Mouse (Mus musculus) yolk sac, embryonic 10.5 days (tissue): ENCODE measurements around the gene Trappc10.
"Not testable (repeated sequence)": the region's sequence is repeated elsewhere in the genome, so short reads cannot be mapped to it uniquely, and the experiment has no call there.

Source experiments
- DNase-seq: peaks from one replicate; pipeline ENCODE4 v3.0.0-alpha.2; 2017; ENCODE audit warnings: low spot score

Gene Trappc10

DNA sequence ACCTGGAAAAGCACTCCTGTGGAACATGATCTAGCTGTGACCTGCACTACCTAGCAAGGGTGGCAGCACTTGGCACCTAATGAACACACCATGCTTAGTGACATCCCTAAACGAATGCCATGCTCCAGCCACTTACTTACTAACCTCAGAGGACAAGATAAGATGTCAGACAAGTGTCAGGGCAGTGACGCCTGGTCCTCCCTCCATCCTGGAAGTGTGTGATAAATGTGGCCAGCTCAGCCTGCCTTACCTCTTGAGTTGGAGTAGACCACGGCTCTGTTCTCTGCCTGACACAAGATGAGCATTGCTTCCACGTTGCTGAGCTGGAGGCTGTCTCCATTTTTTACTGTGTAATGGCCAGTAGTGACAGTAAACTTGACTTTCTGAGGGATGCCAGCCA lies 43.3 kb downstream of the Trappc10 start:
- no peak for DNase-seq

DNA sequence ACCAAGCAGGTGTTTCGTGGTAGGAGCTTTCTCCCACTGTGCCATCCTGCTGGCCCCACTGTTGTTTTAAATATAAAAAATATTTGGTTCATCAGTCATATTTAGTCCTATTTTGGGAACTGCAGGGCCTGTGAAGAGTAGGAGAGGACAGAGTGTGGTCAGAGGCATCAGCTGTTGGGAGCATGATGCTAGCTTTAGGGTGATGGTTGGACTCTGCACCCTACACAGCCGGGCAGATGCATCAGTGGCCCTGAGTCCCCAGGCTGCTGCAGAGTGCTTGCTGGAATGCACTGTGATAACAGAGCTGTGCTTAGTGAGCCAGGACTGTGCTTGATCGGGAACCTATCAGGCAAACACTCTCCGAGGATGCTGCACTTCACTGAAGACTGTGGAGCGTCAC lies 51.5 kb downstream of the Trappc10 start:
- no peak for DNase-seq

DNA sequence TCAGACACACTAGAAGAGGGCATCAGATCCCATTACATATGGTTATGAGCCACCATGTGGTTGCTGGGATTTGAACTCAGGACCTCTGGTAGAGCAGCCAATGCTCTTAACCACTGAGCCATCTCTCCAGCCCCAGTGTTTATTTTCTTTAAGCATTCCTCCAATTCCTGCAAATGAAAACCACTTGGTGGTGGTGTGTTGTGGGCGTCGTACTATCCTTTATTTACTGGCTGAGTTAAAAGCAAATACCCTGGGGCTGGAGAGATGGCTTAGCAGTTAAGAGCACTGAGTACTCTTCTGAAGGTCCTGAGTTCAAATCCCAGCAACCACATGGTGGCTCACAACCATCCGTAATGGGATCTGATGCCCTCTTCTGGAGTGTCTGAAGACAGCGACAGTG lies 58.4 kb downstream of the Trappc10 start:
- not testable (repeated sequence) for DNase-seq

DNA sequence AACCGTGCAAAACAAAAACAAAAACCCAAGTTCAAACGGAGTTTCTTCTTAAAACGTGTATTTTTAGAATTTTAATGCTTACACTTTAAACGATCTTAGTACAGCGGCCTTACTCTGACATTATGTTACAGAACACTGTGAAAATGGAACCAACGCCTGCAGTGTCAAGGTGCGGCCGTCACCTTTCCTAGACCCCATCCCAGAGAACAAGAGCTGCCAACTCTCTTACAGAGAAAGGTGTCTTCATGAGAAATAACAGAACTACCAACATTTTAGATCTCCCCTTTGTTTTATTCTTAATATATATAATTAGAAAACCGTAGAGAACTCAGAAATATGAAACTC lies 59.1 kb downstream of the Trappc10 start:
- no peak for DNase-seq

DNA sequence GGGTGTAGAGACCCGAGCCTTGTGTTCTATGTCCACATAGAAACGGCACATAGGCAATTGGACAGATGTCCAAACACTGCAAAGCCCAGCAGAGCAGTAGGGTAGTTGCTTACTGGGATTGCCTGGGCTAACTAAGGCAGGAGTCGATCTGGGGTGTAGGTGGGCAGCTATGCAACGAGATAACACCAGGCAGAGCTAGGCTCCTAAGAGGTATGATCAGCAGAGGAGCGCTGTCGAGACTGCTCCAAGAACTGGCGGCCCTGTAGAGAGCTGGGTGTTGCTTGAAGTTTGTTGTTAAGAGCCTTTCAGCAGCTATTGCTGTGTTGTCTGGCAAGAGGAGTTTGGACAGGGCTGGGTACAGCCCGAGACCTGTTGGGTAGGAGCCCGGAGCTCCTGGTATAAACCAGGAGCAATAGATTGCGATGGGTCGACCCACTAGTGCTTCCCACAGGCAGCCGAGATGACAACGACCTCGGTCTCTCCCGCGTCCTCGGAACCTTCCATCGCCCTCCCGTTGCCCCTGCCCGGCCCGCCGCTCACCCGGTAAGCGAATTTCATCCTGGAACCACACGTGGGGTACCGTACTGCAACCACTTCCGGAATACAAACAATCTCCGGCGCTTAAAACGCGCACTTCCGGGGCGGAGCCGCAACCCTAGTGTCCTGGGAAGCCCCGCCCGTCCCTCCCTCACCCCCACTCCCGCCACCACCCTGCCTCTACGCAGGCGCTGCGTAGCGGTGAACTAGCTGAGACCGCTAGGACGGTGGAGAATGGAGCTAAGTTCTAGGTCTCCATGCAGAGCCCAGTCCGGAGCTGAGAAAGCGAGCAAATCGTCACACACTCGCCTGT lies 59.7 kb downstream of the Trappc10 start, which contains the start of gene Pwp2:
Gene Pwp2, minus strand, starts transcription at position 619 of the 850 bp plus-strand sequence.
- DNase-seq: peak; percentile 90

DNA sequence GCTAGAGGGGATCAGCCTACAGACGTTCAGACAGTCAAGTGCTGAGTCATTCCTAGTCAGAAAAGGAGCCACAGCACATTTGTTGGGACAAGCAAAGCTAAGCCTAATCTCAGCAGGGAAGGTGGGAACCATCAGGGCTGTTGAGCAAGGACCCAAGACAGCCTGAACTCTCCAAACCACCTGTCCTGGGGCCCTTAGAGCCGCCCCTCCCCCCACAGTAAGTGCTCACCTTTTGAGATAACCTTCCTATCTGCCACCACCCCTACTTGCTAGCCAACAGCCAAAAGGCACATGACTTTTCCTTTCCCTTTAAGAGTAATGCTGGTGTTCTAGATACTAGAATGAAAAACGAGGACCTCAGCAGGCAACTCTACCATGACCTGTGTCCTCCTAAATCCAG lies 60.9 kb downstream of the Trappc10 start:
- peak; percentile 53 for DNase-seq

DNA sequence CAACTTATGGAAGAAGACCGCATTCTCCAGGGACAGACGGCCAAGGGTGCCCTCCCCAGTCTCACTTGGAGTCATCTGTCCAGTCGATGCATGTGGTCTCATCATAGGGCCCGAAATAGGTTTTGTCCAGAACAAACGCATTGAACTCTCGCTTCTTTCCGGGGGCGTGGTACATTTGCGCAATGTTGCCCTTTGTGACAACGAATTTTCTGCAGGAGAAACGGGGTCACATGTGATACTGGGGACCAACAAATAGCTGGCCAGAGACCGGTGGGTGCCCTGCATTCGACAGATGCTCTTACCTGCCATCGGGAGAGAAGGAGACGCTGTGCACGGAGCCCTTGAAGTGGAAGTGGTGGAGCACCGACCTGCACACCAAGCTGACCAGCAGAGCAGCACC lies 62.1 kb downstream of the Trappc10 start:
- no peak for DNase-seq

DNA sequence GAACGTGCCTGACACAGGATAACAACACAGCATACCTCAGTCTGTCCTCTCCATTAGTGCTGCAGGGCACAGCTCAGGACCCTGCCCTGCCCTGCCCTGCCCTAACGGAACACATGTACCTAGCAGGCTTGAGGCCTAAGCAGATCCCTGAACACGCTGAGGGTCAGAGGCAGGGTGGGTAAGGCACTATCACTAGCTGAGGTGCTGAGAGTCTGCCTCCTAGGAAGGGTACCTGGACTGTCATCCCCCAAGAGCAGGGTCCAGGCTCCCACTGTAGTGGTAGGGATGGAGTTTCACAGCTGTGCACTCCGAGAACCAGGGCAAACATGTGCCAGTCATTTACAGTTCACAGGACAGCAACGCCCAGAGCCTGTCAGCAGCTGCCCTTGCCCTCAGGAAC lies 70.0 kb downstream of the Trappc10 start:
- no peak for DNase-seq

DNA sequence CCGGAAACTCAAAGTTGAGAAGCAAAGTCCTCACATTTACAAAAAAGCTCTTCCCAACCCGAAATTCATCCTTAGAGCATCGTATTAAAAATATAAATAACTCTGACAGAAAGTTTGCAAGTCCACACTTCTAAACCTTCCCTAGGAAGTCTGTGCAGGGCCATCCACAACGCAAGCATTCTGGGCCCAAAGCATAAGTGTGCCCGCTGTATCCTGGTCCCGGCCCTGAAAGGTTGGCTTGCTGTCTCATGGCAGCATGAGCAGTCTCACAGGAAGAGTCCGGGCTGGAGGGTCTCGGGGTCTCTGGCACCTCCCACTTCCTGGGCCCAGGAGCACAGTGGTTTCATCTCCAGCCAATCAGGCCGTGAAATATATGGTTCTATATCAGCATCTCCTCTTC lies 72.9 kb downstream of the Trappc10 start:
- no peak for DNase-seq

DNA sequence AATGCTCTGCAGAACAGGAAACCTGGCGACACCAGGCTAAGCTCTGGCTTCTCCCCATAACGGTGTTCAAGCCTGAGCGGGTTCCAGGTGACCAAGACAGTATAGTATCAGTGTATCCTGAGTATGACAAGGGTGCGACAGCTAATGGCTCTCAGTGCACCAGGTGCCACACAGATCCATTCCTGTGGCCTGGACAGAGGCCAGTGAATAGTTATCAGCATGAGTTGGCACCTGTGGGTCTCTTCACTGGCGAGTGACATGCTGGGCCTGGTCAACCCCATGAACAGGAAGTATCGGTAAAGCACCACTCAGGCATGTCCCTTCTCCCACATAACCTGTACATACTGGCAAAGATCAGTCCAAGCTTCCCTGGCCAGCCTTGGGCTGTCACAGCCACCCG lies 73.4 kb downstream of the Trappc10 start:
- no peak for DNase-seq

DNA sequence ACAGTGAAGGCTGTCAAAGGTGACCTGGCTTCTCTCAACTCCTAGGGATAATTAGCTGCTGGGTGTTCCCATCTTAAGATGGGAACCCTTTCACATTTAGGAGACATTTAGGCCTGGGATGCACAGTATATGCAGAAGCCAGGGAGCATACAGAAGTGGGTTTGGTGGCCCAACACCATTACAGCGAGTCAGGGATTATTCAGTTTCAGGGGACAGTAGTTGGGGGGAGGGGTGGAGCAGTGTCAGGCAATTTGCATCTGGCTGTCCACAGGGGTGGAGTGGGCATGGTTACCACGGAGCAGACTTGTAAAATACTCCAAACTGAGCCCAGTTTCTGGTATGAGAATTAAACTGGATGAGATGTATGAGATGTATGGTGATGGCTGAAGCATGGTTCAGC lies 74.0 kb downstream of the Trappc10 start:
- DNase-seq: no peak

DNA sequence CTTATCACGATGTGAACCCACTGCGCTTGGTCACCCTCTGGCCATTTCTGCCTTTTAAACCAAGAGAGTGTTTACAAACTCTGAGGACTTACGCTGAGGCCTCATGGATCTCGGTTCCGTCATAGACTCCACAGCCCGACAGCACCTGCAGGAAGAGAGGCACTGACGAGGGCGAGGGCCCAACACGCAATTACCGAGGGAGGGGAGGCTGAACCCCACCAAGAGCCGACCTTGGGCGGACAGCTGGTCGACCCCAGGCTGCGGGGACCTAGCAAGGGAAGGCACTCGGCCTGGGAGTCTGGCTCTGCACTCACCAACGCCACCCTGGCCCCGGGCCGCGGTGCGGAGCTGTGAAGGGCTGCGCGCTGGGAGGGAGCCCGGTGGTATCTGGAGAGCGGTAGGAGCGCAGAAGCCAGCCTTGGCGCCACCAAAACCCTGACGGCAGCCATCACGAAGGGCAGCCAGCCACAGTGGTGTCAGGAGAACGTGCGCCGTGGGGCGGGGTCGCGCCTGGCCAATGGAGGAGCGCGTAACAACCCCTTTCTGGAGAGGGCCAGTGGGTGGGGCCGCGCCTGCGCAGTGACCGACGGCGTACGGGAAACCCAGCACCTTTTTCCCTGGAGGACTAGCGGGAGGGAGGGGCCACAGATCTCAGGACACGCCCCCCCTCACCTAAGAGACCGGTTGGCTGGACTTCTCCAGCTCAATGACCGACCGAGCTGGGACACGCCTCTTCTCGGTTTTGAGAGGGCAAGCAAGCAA lies 75.0 kb downstream of the Trappc10 start, which contains the start of gene D10Jhu81e:
Gene D10Jhu81e, minus strand, starts transcription at position 502 of the 762 bp plus-strand sequence.
- DNase-seq: peak; percentile 99

DNA sequence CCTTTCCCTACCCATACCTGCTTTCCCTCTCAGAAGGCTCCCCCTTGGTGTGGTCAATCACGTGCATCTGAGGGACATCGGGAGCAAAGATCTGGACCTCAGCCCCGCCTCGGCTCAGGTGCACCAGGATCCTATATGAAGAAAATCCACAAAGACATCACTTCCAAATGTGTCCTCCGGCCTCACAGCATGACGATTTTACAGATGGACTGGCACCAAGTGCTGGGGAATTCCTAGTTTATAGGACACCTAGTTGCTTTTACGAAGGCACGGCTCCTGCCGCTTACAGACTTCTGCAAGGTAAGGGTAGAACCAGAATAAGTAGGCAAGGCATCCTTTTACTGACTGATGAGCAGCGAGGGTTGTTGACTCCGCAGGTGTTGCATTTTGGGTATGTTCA lies 75.6 kb downstream of the Trappc10 start:
- no peak for DNase-seq

DNA sequence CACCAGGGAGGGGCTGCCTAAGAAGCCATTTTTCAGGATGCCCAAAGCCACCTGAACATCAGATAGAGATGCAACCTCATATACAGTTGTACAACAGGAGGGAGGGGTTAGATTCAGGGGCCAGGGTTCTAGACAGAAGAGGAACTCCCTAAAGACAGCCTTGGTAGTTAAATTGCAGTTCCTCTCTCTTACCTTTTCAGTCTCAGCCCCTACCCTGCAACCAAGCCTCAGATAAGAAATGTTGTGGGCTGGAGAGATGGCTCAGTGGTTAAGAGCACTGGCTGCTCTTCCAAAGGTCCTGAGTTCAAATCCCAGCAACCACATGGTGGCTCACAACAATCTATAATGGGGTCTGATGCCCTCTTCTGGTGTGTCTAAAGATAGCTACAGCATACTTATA lies 76.7 kb downstream of the Trappc10 start:
- no peak for DNase-seq

DNA sequence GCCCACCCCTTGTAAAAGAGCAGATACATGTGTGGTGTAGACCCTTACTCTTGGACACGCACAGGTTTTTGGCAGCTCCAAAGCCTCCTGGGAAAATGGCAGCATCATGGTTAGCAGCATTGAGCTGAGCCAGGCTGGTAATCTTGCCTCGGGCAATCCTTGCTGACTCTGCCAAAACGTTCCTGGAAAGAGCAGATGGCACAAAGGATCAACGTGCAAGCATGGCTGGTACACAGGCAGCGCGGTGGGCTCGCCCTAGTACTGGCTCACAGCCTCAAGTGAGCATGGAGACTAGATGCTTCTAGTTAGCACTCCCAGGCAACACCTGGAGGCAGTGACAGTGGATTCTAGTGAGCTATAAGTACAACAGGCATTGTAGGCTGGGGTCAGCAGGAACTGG lies 77.1 kb downstream of the Trappc10 start:
- DNase-seq: no peak

DNA sequence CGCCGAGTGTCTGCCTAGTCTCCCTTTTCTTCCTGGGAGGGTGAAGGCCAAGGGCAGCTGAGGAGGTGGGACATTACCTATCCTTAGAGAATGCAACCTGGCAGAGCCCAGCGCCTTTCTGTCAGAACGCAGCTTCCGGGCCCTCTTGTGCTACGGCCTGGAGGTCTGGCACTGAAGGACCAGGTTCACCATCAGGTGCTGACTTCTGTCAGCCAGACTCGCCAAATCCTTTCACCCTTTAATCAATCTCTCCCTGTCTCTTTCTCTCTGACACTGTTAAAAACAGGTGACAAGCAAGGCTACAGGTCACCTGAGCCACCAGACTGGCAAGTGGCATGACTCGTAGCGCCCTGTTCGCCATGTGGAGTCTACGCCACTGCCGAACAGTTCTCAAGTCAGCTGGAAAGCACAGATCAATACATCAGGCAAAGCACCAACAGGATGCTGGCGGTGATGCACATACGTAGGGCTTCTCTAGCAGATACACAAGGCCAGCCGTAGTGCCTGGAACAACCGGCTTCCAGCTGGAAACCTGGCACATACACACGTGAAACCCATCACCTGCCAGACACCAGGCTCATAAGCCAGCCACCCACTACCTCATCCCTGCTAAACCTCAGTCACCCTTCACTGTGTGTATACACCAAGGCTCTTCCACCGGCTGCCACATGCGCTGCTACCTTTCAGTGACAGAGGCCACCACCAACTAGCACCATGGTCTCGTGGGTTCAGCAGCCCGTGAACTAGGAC lies 79.0 kb downstream of the Trappc10 start:
- DNase-seq: no peak

DNA sequence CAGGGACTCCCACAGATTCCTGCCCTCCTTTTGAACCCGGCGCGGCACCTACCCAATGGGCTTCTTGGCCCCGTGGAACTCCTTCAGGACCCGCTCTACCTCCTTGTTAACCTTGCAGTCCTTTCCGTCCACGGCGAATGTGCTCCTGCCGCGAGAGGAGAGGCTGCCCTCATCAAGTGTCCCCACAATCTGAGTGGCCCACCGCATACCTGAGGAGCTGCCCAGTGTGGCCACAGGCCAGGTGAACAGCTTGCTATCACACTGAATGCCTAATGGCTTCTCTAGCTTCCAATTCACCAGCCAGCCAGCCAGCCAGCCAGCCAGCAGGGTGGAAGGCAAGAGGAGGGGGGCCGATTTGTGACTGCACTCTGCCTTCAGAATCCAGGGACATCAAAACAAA lies 79.7 kb downstream of the Trappc10 start:
- DNase-seq: no peak

DNA sequence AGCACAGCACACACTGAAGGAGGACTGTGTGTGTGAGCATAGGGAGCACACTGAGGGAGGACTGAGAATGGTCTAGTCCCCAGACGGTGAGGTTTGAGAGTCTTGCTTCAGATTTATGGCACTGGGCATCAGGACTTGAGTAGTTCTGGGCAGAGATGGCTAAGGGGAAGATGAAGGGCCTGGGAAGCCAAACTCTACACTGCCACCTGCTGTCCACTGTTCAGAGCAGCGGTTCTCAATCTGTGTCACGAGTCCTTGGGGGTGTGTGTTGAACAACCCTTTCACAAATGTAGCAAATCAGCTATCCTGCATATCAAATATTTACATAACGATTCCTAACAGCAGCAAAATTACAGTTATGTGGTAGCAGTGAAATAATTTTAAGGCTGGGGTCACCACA lies 80.5 kb downstream of the Trappc10 start:
- DNase-seq: peak; percentile 47

DNA sequence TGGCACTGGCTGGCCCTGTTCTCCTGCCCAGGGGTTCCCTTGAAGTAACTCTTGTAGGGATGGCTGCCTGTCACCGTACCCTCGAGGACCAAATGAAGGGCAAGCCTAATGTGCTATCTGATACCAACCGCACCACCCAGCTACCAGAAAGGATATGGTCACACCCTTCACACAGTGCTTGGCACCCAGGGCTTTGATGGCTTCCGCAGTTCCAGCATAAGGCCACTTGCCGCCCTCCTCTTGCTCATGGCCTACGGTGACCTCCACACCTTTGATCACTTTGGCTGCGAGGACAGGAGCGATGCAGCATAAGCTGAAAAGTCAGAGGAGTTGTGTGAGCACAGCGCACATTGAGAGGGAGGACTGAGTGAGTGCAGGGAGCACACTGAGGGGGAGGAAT lies 81.2 kb downstream of the Trappc10 start:
- DNase-seq: no peak

DNA sequence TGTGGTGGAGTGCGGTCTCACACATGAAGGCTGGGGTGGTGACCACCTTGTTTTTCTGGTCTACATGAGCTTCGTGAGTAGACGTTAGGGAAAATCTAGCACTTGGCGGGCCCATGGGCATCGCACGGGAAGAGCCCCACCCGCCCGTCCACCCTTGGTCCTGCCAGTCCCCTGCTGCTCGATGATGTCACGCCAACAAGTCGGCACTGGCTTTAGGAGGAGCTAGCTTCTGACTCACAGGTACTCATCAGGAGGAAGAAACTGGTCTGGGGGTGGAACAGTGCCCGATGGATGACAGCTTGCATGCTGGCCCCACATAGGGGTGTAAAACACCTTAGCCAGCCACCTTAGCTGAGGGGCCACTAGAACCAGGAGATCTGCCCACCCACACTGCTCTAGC lies 81.8 kb downstream of the Trappc10 start:
- DNase-seq: no peak

DNA sequence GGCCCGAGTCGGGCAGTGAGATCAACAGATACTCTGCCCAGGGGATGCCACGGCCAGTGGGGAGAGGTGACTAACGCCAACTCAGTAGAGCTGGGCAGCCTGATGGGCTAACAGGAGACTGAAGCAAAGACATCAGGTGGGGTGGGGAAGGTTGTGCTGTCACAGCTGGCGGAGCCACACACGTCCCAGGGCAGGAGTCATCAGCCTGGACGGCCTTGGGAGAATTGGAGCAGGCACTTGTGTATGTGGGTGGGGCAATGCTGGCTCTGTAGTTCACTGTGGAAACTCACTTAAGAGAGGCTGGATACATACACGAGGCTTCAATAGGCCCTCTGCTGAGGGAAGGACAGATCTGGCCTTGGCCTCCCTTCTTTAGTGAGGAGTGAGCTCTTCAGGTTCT lies 83.3 kb downstream of the Trappc10 start:
- DNase-seq: no peak

DNA sequence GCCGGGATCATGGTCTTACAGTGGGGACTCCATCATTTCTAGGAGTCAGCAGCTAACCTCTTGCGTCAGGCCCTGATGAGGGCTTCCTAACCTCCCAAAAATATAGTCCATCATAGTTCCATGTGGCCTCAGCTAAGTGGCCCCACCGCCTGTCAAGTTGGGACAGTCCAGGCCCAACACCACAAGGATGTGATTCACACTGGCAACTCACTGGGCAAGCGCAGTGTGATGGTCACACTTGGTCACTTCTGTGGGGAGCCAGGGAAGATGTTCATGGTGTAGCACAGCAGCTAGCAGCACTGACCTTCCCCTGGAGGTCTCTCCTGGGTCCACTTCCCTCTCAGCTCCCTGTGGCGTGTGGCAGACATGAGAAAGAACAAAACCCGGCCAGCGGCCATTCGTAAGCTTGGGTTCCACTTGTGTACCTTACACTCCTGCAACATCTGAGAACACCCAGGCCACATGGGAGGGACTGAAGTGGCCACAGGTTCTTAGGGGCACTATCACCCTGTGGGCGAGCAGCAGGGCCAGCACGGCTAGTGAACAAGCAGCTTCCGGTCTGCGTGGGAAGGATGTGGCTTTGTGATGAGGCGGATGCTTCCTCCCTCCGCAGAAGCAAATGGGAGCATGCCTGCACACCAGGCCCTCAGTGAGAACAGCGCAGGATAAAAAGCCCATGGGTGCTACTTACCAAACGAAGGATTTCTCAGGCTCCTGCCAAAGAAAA lies 83.9 kb downstream of the Trappc10 start:
- DNase-seq: no peak
